Mouse (Mus musculus): ENCODE results near the gene Eif2b3.

DNA sequence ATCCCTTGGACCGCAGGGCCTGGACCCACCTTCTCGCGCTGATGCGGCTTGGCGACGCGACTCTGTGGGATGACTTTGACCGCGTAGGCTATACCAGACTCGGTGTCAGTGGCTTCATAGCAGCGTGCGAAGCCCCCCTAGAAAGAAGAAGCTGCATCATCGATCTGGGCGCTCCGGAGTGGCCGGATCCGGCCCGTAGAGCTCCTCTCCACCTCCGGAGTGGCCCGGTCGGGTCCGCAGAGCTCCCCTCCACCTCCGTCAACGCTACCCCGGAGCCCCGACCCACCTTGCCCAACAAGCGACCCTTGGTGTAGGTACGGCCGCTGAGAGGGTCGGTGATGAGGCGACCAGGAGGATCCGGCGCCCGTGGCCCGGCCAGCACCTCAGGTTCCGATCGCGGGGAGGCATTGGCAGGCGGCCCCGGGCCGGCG lies 114.2 kb downstream of the Eif2b3 start:
- TF ChIP-seq POLR2A (IDR thresholded peaks at IDR 0.05; ENCODE audit: borderline replicate concordance, insufficient read depth, low read length) (no peak), CTCF (IDR thresholded peaks at IDR 0.05; ENCODE audit: borderline replicate concordance, insufficient read depth, low read depth, low read length) (no peak)

Measured in cerebellum, adult 2 months (tissue).